Mouse (Mus musculus): Measurements from ENCODE around the gene Cep170b.

Gene Cep170b

GRCm38 (mm10) chr12:112720216-112720615 is at the start of gene Cep170b:
Gene Cep170b, plus strand, starts transcription at chr12:112720455.
- DNase-seq (ENCODE audit: low read depth, low spot score), result no peak

- no peak for DNase-seq (ENCODE audit: low read depth, low spot score)
Measured at GRCm38 (mm10) chr12:112670718-112671393, 49.4 kb upstream of the Cep170b start.

- peak; percentile 72 for DNase-seq (ENCODE audit: low read depth, low spot score)
Measured at GRCm38 (mm10) chr12:112671891-112672290, 48.4 kb upstream of the Cep170b start.

GRCm38 (mm10) chr12:112672744-112673575 is 47.3 kb upstream of the Cep170b start:
- peak; percentile 37 for DNase-seq (ENCODE audit: low read depth, low spot score)

GRCm38 (mm10) chr12:112673576-112674091 is 46.6 kb upstream of the Cep170b start:
- DNase-seq (ENCODE audit: low read depth, low spot score), result no peak

GRCm38 (mm10) chr12:112674132-112675011 is 45.9 kb upstream of the Cep170b start, which contains the start of gene Akt1:
Gene Akt1, minus strand, starts transcription at chr12:112674884.
- DNase-seq (ENCODE audit: low read depth, low spot score), result peak; percentile 42

GRCm38 (mm10) chr12:112675245-112676035 is 44.8 kb upstream of the Cep170b start:
- peak; percentile 95 for DNase-seq (ENCODE audit: low read depth, low spot score)

GRCm38 (mm10) chr12:112677076-112677475 is 43.2 kb upstream of the Cep170b start:
- DNase-seq (ENCODE audit: low read depth, low spot score), result no peak

GRCm38 (mm10) chr12:112677943-112678554 is 42.2 kb upstream of the Cep170b start:
- no peak for DNase-seq (ENCODE audit: low read depth, low spot score)

GRCm38 (mm10) chr12:112678555-112679026 is 41.7 kb upstream of the Cep170b start, which contains the start of gene Zbtb42:
Gene Zbtb42, plus strand, starts transcription at chr12:112678828.
- DNase-seq (ENCODE audit: low read depth, low spot score), result no peak

GRCm38 (mm10) chr12:112679027-112679996 is 40.9 kb upstream of the Cep170b start:
- no peak for DNase-seq (ENCODE audit: low read depth, low spot score)

- no peak for DNase-seq (ENCODE audit: low read depth, low spot score)
Measured at GRCm38 (mm10) chr12:112683351-112683750, 36.9 kb upstream of the Cep170b start.

- no peak for DNase-seq (ENCODE audit: low read depth, low spot score)
Measured at GRCm38 (mm10) chr12:112688458-112688857, 31.8 kb upstream of the Cep170b start.

- peak; percentile 95 for DNase-seq (ENCODE audit: low read depth, low spot score)
Measured at GRCm38 (mm10) chr12:112693185-112694126, 26.8 kb upstream of the Cep170b start.

- DNase-seq (ENCODE audit: low read depth, low spot score), result no peak
Measured at GRCm38 (mm10) chr12:112694127-112694475, 26.2 kb upstream of the Cep170b start.

- DNase-seq (ENCODE audit: low read depth, low spot score), result no peak
Measured at GRCm38 (mm10) chr12:112696806-112697425, 23.3 kb upstream of the Cep170b start.

- DNase-seq (ENCODE audit: low read depth, low spot score), result no peak
Measured at GRCm38 (mm10) chr12:112700522-112700921, 19.7 kb upstream of the Cep170b start.
